Mouse (Mus musculus) E14TG2a.4 (cell line): ENCODE results near the gene Phactr2.

Source experiments
- CTCF ChIP-seq: conservative IDR thresholded peaks from 2 replicates; pipeline ENCODE4 v1.5.1; 2014; ENCODE audit warnings: low read length
- NANOG ChIP-seq: IDR thresholded peaks from 2 replicates; pipeline ENCODE4 v1.6.1; 2014; ENCODE audit warnings: borderline replicate concordance, low read length, mixed read lengths
- POU5F1 ChIP-seq: IDR thresholded peaks from 2 replicates; pipeline ENCODE4 v1.6.1; 2014; ENCODE audit warnings: low read length, borderline replicate concordance

GRCm38 (mm10) chr10:13431641-13432540, 42.3 kb downstream of the Phactr2 start:
- TF ChIP-seq CTCF (no peak), POU5F1 (no peak), NANOG (no peak)
